Mouse (Mus musculus) gastrocnemius, adult 2 months (tissue): Measurements from ENCODE around the gene Patl1. TPM values are rescaled to one million over a fixed set of nuclear protein-coding genes. Genes with fewer than 3 reads are reported as not detected.
"Not testable (repeated sequence)": the region's sequence is repeated elsewhere in the genome, so short reads cannot be mapped to it uniquely, and the experiment has no call there.

Experiments
- DNase-seq: peaks from one replicate; pipeline ENCODE4 v3.0.0; 2022
- H3K27ac ChIP-seq: fragments of 200-600 bp; 2 replicates; pipeline ENCODE4 v1.8.1; 2022; ENCODE audit warnings: mild to moderate bottlenecking
- H3K4me3 ChIP-seq: fragments of 200-600 bp; 2 replicates; pipeline ENCODE4 v1.8.1; 2022; ENCODE audit warnings: mild to moderate bottlenecking, moderate library complexity
- CTCF ChIP-seq: fragments of 200-600 bp; IDR thresholded peaks from 2 replicates; pipeline ENCODE4 v1.8.1; 2022; ENCODE audit warnings: antibody characterized with exemption, mild to moderate bottlenecking, moderate library complexity
- intact Hi-C: fragments of 180-260 bp; cut with DNase I; formaldehyde crosslinking; loops from one replicate; pipeline ENCODE4 v1.15.1; 2025
- total RNA-seq, 2 experiments: library from RNA; stranded (reverse); gene quantifications; 2 replicates each; pipeline ENCODE4 v1.2.3; 2021

The Patl1 gene
- total RNA-seq, 2 experiments from 2014 or later, result 24.3 to 29.3 TPM

DNA sequence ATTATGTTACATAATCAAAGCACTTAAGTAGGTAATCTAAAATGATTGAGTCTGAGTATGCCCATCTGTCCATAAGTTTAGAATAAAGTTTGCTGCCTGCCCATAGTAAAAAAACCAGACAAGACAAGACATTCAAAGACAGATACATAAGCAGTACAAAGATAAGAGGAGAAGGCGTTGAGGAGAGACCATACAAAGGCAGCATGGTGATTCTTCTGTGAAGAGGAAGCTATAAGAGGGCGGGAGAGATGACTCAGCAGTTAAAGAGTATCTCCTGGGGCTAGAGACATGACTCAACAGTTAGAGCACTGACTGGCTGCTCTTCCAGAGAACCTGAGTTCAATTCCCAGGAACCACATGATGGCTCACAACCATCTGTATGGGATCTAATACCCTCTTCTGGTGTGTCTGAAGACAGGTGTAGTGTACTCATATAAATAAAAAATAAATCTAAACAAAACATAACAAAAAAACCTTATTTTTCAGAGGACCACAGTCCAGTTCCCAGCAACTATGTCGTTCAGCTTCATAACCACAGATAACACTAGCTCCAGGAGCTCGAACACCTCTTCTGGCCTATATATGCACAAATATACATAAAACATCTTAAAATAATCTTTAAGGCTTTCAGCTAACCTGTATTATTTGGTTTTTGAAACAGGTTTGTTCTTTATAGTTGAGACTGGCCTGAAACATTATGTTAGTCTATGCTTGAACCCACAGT is 16.0 kb downstream of the Patl1 start:
- H3K4me3 ChIP-seq, result no peak overlapping the region
- TF ChIP-seq CTCF, result no peak
- intact Hi-C loops, result no loop called here
- no peak for DNase-seq
- no peak overlapping the region for H3K27ac ChIP-seq

DNA sequence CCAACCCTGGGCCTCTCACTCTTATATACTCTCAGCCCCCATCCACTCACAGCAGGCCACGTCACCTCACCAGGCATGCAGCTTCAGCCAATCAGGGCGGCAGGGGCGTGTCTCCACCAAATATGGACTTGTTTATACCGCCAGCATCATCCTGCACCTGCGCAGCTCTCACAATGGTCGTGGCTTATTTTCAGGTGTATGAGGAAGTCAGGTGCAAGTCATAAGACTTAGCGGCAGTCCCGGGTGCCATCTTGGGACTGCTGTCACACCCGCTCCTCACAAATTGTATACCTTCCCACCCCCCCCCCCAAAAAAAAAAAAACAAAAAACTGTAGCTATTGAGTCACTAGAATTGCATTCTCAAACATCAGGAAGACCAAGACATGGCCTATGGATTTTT is 34.3 kb downstream of the Patl1 start:
- intact Hi-C loops, result not testable (repeated sequence)

DNA sequence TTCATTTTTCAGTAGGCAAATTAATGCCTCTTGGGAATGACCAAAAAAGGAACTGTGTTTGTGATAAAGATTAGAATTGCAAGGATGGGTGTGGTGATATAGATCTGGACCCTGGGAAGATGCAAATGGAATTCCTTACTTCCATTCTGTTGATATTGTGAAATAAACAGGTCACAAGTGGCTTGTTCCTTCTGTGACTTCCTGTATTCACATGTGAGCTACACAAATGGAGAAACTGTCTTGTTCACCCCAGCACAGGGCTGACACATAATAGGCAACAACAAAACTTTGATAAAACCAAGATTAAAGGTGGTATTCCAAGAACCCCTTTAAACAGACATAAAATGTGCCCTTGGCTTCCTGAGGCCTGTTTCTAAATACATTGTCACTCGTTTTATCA is 37.7 kb downstream of the Patl1 start:
- no peak overlapping the region for H3K27ac ChIP-seq
- no peak overlapping the region for H3K4me3 ChIP-seq
- DNase-seq, result no peak
- no peak for TF ChIP-seq CTCF
- intact Hi-C loops, result no loop called here

More for the DNA sequence above, 34.3 kb downstream of the Patl1 start:
- not testable (repeated sequence) for H3K27ac ChIP-seq, DNase-seq, H3K4me3 ChIP-seq

DNA sequence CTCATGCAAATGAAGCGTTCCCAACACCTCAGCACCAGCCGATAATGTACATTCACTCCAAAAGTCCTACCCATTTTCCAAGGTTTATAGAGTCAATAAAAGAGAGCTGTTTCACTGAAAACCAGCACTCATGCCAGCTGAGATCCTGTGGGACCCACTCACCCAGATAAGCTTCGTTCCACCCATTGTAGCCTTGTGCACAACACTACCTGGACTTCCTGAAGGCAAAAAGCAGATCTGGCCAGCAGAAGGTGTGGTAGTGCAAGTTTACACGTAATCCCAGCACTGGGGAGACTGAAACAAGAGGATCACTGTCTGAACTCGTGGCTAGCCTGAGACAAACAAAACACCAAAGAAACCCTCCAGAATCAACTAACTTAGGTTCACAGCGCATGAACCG is 38.5 kb downstream of the Patl1 start:
- no peak overlapping the region for H3K27ac ChIP-seq
- TF ChIP-seq CTCF, result no peak
- H3K4me3 ChIP-seq, result no peak overlapping the region
- intact Hi-C loops, result no loop called here
- DNase-seq, result no peak

DNA sequence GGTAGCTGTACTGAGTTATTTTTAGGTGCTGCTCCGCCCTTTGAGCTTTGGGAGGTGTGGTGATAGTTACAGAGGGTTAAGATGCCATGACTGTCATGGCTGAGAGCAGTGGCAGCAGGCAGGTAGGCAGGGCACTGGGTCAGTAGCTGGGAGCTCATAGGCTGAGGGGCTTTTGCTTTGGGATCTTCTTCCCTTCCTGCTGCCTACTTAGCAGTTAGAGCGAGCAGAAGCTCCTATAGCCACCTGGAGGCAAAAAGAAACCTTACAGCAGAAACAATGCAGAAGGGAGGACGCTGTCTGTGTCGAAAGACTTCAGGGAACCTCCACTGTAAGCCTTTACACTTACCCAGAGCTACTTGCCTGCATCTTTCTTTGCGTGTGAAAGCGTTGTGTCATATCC is 42.0 kb downstream of the Patl1 start:
- no peak for DNase-seq
- intact Hi-C loops, result no loop called here
- no peak for TF ChIP-seq CTCF
- H3K4me3 ChIP-seq, result 0 out of 2 replicates have a peak overlapping the region, but pooled peaks have one; percentile 13
- no peak overlapping the region for H3K27ac ChIP-seq

DNA sequence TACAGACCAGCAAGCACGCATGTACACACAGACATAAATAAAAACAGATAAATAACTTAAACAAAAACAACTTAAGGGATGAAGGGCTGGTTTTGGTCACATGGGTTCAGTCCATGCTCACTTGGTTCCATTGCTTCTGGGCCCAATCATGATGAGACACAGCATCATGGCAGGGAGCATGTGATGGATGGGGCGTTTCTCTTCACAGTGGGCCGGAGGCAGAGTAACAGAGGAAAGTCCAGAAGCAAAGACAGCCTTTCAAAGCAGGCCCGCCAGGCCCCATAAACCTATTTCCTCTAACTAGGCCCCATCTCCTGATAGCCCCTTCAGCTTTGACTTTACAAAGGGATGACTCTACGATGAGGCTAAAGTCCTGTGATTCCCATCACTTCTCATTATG is 44.4 kb downstream of the Patl1 start:
- no peak overlapping the region for H3K4me3 ChIP-seq
- intact Hi-C loops, result no loop called here

DNA sequence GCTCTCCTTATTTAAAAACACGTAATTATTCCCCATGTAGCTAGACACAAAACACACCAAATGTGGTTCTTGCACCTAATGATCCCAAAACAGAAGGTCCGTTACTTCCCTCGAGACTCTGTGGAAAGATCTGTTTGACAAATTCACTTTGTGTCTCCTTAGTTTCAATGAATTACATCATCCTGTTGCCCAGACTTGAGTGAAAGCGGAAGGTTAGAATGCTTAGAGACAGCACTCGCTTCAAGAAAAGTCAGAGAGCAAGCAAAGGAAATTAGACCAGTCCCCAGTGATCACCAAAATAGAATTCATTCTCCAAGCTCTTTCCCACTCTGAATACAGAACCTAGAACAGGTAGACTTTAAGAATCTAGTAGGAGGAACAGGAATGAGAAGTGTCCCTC is 45.2 kb downstream of the Patl1 start:
- intact Hi-C loops, result no loop called here
- Histone ChIP-seq H3K27ac (no peak overlapping the region), H3K4me3 (no peak overlapping the region)
- no peak for TF ChIP-seq CTCF
- no peak for DNase-seq

More for the DNA sequence above, 44.4 kb downstream of the Patl1 start:
- no peak overlapping the region for H3K27ac ChIP-seq
- DNase-seq, result no peak
- no peak for TF ChIP-seq CTCF

DNA sequence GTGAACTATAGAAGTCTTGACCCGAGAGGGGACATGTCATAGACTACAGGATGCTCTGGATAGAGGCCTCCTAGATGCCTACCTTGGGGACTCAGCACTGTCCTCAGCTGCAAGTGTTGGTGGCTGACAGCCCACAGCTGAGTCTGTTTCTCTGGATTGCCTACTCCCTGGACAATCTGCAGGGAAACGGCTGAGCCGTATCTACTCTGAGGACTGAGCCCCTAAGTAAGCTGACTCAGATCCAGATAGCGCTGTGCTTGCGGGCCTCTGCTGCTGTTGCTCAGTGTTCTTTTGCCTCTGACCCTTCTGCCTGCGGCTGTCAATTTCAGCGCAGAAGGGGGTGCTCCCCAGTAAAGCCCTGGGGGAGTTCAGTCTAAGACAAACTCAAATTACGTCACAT is 45.6 kb downstream of the Patl1 start:
- intact Hi-C loops, result no loop called here
- H3K27ac ChIP-seq, result no peak overlapping the region
- no peak overlapping the region for H3K4me3 ChIP-seq
- TF ChIP-seq CTCF, result no peak
- DNase-seq, result no peak

DNA sequence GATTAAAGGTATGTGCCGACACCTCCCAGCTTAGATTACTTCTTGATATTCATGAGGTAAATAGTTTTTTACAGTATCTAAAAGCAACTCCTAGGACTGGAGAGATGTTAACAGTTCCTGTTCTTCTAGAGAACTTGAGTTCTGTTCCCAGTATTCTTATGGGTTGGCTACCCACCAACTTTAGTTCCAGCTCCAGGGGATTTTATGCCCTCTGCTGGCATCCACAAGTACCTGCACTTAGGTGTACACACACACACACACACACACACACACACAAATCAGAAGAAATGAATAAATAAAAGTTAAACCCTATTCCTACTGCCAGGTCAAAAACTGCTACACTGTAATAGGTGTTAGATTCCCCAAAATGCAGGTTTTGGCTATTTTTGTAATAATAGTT is 52.1 kb downstream of the Patl1 start:
- Histone ChIP-seq H3K27ac (peak overlapping the region; percentile 91), H3K4me3 (peak overlapping the region; percentile 78)
- no peak for TF ChIP-seq CTCF
- DNase-seq, result no peak
- intact Hi-C loops, result loop anchor here (5.0 kb wide), 1 partner anchor 42 kb away; no protein-coding TSS in a partner anchor

DNA sequence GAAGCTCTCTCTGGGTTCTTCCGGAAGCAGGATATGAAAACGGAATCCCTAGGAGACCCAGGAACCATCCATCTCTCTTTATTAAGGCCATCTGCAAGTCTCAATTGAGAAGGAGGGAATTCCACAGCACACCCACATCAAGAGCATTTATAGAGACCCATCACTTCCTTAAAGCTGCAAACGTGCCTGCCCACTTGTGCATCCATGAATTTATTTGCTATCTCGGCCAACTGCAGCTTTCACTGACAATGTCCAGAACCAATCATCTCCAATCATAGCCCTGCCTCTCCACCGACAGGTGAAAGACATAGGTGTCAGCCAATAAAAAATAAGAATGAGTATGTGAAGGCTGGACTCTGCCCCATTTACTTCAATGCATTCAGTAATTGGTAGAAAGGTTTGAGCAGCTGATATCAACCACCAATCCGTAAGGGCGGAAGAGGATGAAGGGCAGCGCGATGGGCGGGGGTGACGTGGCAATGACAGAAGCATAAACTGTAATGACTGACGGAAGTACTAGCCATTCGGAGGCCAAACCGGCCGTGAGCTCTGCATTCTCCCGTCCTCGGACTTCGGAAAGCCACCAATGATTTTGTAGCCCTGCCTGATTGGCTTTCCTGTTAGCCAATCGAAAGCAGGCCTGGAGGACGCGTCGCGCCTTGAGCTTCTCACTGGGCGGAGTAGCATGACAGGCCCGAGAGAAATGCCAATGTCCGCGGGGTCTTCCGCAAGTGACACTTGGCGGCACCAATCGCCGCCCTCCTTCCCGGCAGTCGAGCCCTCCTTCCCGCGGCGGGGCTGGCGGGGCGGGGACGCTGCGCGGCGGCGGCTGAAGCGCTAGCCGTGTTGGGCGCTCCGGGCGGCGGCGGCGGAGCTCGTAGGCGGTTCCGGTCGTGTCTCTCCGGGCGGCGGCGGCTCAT is 53.1 kb downstream of the Patl1 start, which contains the start of gene Osbp:
Gene Osbp, plus strand, starts transcription at position 919 of the 920 bp plus-strand sequence.
- DNase-seq, result peak; percentile 99
- TF ChIP-seq CTCF, result no peak
- intact Hi-C loops, result no loop called here
- H3K27ac ChIP-seq, result peak within 1 kb of the TSS; percentile 94
- peak within 1 kb of the TSS; percentile 96 for H3K4me3 ChIP-seq

DNA sequence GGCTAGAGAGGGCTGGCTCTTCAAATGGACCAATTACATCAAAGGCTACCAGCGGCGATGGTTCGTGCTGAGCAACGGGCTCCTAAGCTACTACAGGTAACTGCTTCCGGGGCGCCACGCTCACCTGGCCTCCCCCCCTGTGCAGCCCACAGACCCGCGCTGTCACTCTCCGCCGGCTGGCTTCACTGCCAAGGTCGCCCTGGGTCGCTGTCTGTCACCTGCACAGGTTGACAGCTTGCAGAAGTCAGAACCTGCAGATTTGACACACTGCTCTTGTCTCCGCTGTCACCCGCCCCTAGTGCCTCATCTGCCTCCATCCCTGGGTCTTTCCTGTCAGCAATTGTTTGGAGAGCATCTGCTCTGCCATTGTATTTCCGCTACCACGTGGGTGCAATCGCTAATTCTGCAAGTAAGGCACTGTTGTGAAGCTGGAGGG is 54.0 kb downstream of the Patl1 start:
- Histone ChIP-seq H3K27ac (peak overlapping the region; percentile 94), H3K4me3 (peak overlapping the region; percentile 96)
- no peak for TF ChIP-seq CTCF
- intact Hi-C loops, result loop anchor here (2.0 kb wide), 1 partner anchor 45 kb away; no protein-coding TSS in a partner anchor
- peak; percentile 71 for DNase-seq

DNA sequence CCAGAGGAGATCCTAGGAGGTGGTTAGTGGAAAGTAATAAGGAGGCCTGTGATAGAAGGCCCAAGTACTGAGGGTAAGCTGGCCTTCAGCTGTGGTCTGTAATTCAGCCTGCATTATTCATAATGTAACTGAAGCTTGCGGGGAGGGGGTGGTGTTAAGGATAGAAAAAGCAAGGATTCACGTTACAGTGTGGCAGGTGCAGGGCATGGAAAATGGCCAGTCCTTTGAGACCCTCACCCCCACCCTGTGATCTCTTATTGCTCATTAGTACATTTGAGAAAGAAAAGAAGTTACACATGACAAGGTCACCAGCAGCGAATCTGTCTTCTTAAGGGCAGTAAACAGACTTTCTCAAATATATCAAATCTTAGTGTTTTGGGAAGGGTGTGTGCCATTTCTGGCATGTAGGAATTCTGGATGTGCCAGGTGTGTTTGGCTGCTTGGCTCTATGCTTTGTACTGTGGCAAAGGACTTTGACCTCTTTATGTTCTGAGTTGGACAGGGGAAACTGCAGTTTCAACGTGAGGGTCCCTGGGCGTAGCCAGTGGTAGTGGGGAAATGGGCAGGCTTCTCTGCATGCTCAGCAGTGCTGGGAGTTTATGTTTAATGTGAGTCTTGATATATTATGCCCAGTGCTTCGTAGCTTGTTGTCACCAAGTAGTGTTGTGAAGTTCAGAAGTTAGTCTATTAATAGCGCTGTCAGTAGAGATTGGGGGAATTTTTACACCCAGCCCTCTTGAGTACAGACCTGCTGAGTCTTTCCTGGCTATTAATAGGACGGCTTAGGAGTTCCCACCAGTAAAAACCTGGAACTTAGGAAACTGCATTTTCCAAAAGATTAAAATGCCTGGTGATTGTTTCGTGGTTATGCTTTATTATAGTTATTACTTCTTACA is 57.2 kb downstream of the Patl1 start:
- Histone ChIP-seq H3K27ac (peak overlapping the region; percentile 94), H3K4me3 (peak overlapping the region; percentile 53)
- peak; percentile 36 for DNase-seq
- TF ChIP-seq CTCF, result no peak
- intact Hi-C loops, result no loop called here
